Comparison of ENCODE assay signal across 27 mouse cellular contexts in the genomic region with DNA sequence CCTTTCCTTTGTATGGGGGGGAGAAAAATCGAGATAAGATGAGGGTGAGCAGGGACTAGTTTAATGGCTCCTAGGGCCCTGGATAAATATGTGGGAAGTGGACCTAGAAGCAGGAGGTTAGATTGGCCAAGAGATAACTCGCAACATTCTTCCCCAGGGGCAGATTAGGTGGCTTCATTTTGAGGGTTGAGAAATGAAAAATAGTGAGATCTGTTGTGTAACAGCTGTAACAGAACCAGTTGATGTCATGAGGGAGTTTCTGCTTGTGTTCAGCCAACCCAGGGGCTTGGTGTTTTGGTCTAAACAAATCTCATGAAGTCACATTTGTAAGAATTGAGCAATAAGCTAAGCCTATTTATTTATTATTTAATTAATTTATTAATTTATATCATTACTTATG. TPM values are rescaled to one million over a fixed set of nuclear protein-coding genes. Genes with fewer than 3 reads are reported as not detected.
DNase-seq lines count a peak whose midpoint lies in the region; ATAC-seq and TF ChIP-seq lines count a peak whose summit lies in the region.
"Had no signal": no experiment of that assay in that cellular context is flagged by ENCODE, and none has a peak within 500 bp of the region (broad histone marks: within the 10 kb centered on the region; RNA-seq: fewer than 3 reads in every experiment).

No protein-coding gene starts in this region.

- no peaks in the 10 kb centered on the region for H3K27me3 ChIP-seq in heart, embryonic 12.5 days (replicated peaks)
- no peaks in the 10 kb centered on the region for H3K27me3 ChIP-seq in midbrain, embryonic 15.5 days (replicated peaks)
- H3K27me3 ChIP-seq: hindbrain, embryonic 12.5 days; megakaryocyte, embryonic 14.5 days; neural tube, embryonic 15.5 days had no signal

- H3K9ac ChIP-seq in heart, embryonic 12.5 days: no peak overlapping the region
- H3K9ac ChIP-seq in midbrain, embryonic 15.5 days: no peak overlapping the region
- H3K9ac ChIP-seq: hindbrain, embryonic 12.5 days; lung, embryonic 14.5 days; neural tube, embryonic 15.5 days had no signal

- H3K4me2 ChIP-seq in heart, embryonic 12.5 days: no peak overlapping the region
- no peak overlapping the region for H3K4me2 ChIP-seq in midbrain, embryonic 15.5 days
- H3K4me2 ChIP-seq: hindbrain, embryonic 12.5 days; lung, embryonic 14.5 days; neural tube, embryonic 15.5 days had no signal

- H3K36me3 ChIP-seq in heart, embryonic 12.5 days: peaks cover 27% of the 10 kb centered on the region
- no peaks in the 10 kb centered on the region for H3K36me3 ChIP-seq in midbrain, embryonic 15.5 days (replicated peaks)
- H3K36me3 ChIP-seq: hindbrain, embryonic 12.5 days; neural tube, embryonic 15.5 days had no signal

- H3K4me1 ChIP-seq in heart, embryonic 12.5 days (replicated peaks): peaks cover 16% of the 10 kb centered on the region
- H3K4me1 ChIP-seq in lung, adult 2 months (ENCODE audit: control insufficient read depth, insufficient read depth, low read length): peaks cover 17% of the 10 kb centered on the region
- H3K4me1 ChIP-seq in midbrain, embryonic 15.5 days: no peaks in the 10 kb centered on the region; the same call in 1 of the 2 replicates
- H3K4me1 ChIP-seq: neural tube, embryonic 15.5 days had no signal

- WGBS in heart, embryonic 12.5 days: 61% methylated on average over 2 of the region's 2 CpGs
- 54% methylated on average over 2 of the region's 2 CpGs for WGBS in lung, adult 2 months
- WGBS in midbrain, embryonic 15.5 days: 87% methylated on average over 2 of the region's 2 CpGs

- no peaks in the 10 kb centered on the region for H3K9me3 ChIP-seq in heart, embryonic 12.5 days (replicated peaks)
- no peaks in the 10 kb centered on the region for H3K9me3 ChIP-seq in midbrain, embryonic 15.5 days
- H3K9me3 ChIP-seq: embryonic facial prominence, embryonic 10.5 days; hindbrain, embryonic 12.5 days; megakaryocyte, embryonic 14.5 days; neural tube, embryonic 15.5 days had no signal

- H3K27ac ChIP-seq in heart, embryonic 12.5 days (ENCODE audit: poor library complexity, severe bottlenecking): no peak overlapping the region
- no peak overlapping the region for H3K27ac ChIP-seq in midbrain, embryonic 15.5 days
- H3K27ac ChIP-seq: embryonic facial prominence, embryonic 10.5 days; hindbrain, embryonic 12.5 days; neural tube, embryonic 15.5 days had no signal

- H3K4me3 ChIP-seq in heart, embryonic 12.5 days: no peak overlapping the region
- H3K4me3 ChIP-seq in lung, adult 2 months (replicated peaks; ENCODE audit: extremely low read depth, low read depth, low read length): no peak overlapping the region
- no peak overlapping the region for H3K4me3 ChIP-seq in midbrain, embryonic 15.5 days
- H3K4me3 ChIP-seq: embryonic facial prominence, embryonic 10.5 days; heart, adult 2 months; hindbrain, embryonic 12.5 days; megakaryocyte, embryonic 14.5 days; myocyte; neural tube, embryonic 15.5 days had no signal

- DNase-seq in heart, adult 11 months: peak; percentile 94
- peak; percentile 42 for DNase-seq in lung, postnatal 36 days
- no peak for DNase-seq in lung, adult 2 months
- no peak for DNase-seq in cerebellum, postnatal 14 days
- DNase-seq: cerebellum, adult 2 months; heart, adult 2 months; heart, postnatal 10 days; kidney, adult 9 months; kidney, postnatal 36 days; layer of hippocampus, adult 9-11 months; lung, embryonic 14.5 days; midbrain, embryonic 14.5 days; thymus, postnatal 4 days had no signal

- no peak for ATAC-seq in heart, embryonic 12.5 days (ENCODE audit: insufficient number of reproducible peaks, low FRiP score)
- ATAC-seq in granulocyte monocyte progenitor cell, adult 5-6 weeks (replicated peaks; ENCODE audit: poor library complexity, severe bottlenecking): peak; percentile 40
- no peak for ATAC-seq in midbrain, embryonic 15.5 days (replicated peaks)
- ATAC-seq: activated CD4-positive, CD25-positive, alpha-beta regulatory T cell, adult 4 months; forebrain, embryonic 14.5 days; inflammation-experienced regulatory T-cells, adult 6 months had no signal

- TF ChIP-seq CTCF in lung, adult 2 months (IDR thresholded peaks at IDR 0.05; ENCODE audit: insufficient read depth, low read length): no peak

- TF ChIP-seq POLR2A in lung, adult 2 months (IDR thresholded peaks at IDR 0.05; ENCODE audit: borderline replicate concordance, extremely low read depth, low read depth, low read length): no peak

RNA-seq across cellular contexts. Expression of a gene that starts 5.0 kb away (rescaled TPM):
- polyA plus RNA-seq in heart, embryonic 12.5 days (2016; fragmentation: Nextera tagmentation; extraction: Ambion mirVana): 33.6 and 35.0 TPM in 2 replicates
- polyA plus RNA-seq in lung, adult 2 months (2012; rRNA removed): 325 and 376 TPM in 2 replicates
- 123 and 129 TPM in 2 replicates for total RNA-seq in granulocyte monocyte progenitor cell, adult 5-6 weeks (2014; fragmentation: Nextera tagmentation)
- 96.1 and 109 TPM in 2 replicates for total RNA-seq in granulocyte monocyte progenitor cell, adult 5-6 weeks (2017)
- 3.8 and 5.6 TPM in 2 replicates for polyA plus RNA-seq in midbrain, embryonic 15.5 days (2015; fragmentation: Nextera tagmentation; extraction: Ambion mirVana)

RNA-seq across cellular contexts. Expression of a gene that starts 38.9 kb away (rescaled TPM):
- 0.39 and 3.1 TPM in 2 replicates for polyA plus RNA-seq in heart, embryonic 12.5 days (2016; fragmentation: Nextera tagmentation; extraction: Ambion mirVana)
- 0.15 and 1.2 TPM in 2 replicates for polyA plus RNA-seq in lung, adult 2 months (2012; rRNA removed)
- not detected in 2 replicates for total RNA-seq in granulocyte monocyte progenitor cell, adult 5-6 weeks (2014; fragmentation: Nextera tagmentation)
- 73.5 and 97.1 TPM in 2 replicates for total RNA-seq in granulocyte monocyte progenitor cell, adult 5-6 weeks (2017)
- 0.35 and 0.42 TPM in 2 replicates for polyA plus RNA-seq in midbrain, embryonic 15.5 days (2015; fragmentation: Nextera tagmentation; extraction: Ambion mirVana)
- total RNA-seq: heart, adult 2 months had no signal
- polyA plus RNA-seq: forebrain, embryonic 14.5 days; lung, embryonic 14.5 days; midbrain, embryonic 14.5 days; myocyte; stomach, embryonic 14.5 days had no signal

RNA-seq across cellular contexts. Expression of a gene that starts 46.7 kb away (rescaled TPM):
- polyA plus RNA-seq in heart, embryonic 12.5 days (2016; fragmentation: Nextera tagmentation; extraction: Ambion mirVana): 0.49 TPM in 1 of 2 replicates, not detected in the other
- polyA plus RNA-seq in lung, adult 2 months (2012; rRNA removed): not detected in 2 replicates
- total RNA-seq in granulocyte monocyte progenitor cell, adult 5-6 weeks (2014; fragmentation: Nextera tagmentation): 7.6 and 17.0 TPM in 2 replicates
- 10.5 and 16.0 TPM in 2 replicates for total RNA-seq in granulocyte monocyte progenitor cell, adult 5-6 weeks (2017)
- not detected in 2 replicates for polyA plus RNA-seq in midbrain, embryonic 15.5 days (2015; fragmentation: Nextera tagmentation; extraction: Ambion mirVana)
- total RNA-seq: heart, adult 2 months; heart, postnatal 10 days; left cerebral cortex, adult 8-10 months had no signal
- polyA plus RNA-seq: activated CD4-positive, CD25-positive, alpha-beta regulatory T cell, adult 4 months; cerebellum, adult 2 months; embryonic facial prominence, embryonic 10.5 days; forebrain, embryonic 14.5 days; heart, adult 2 months; hindbrain, embryonic 12.5 days; inflammation-experienced regulatory T-cells, adult 6 months; limb, embryonic 11.5 days; lung, embryonic 14.5 days; midbrain, embryonic 14.5 days; myocyte; neural tube, embryonic 15.5 days; stomach, embryonic 14.5 days had no signal

RNA-seq across cellular contexts. Expression of a gene that starts 54.8 kb away (rescaled TPM):
- 0.67 and 1.2 TPM in 2 replicates for polyA plus RNA-seq in heart, embryonic 12.5 days (2016; fragmentation: Nextera tagmentation; extraction: Ambion mirVana)
- polyA plus RNA-seq in lung, adult 2 months (2012; rRNA removed): 2.7 and 9.7 TPM in 2 replicates
- not detected in 2 replicates for total RNA-seq in granulocyte monocyte progenitor cell, adult 5-6 weeks (2014; fragmentation: Nextera tagmentation)
- total RNA-seq in granulocyte monocyte progenitor cell, adult 5-6 weeks (2017): not detected in 2 replicates
- polyA plus RNA-seq in midbrain, embryonic 15.5 days (2015; fragmentation: Nextera tagmentation; extraction: Ambion mirVana): 4.9 and 6.0 TPM in 2 replicates
- polyA plus RNA-seq: activated CD4-positive, CD25-positive, alpha-beta regulatory T cell, adult 4 months; inflammation-experienced regulatory T-cells, adult 6 months had no signal

Comparison
In these comparisons a context has a peak if more than half of its experiments do, and no peak if none do; other contexts are left out.
1. DNase-seq: peak in heart, adult 11 months (single experiment) and lung, postnatal 36 days (single experiment); none in lung, adult 2 months (single experiment) and cerebellum, postnatal 14 days (0 of 2).